Mouse (Mus musculus) embryonic fibroblast, embryonic 13.5 days (primary cell): ENCODE results near the gene Gpkow. TPM values are rescaled to one million over a fixed set of nuclear protein-coding genes. Genes with fewer than 3 reads are reported as not detected.

ENCODE experiments used
- H3K27ac ChIP-seq: 2 replicates; pipeline ENCODE4 v1.5.1; 2012; ENCODE audit warnings: low read length, control low read depth, inconsistent platforms; ENCODE audit not compliant: insufficient read depth
- H3K4me1 ChIP-seq: 2 replicates; pipeline ENCODE4 v1.6.1; 2011; ENCODE audit warnings: low read length; ENCODE audit not compliant: control insufficient read depth, insufficient read depth
- H3K4me3 ChIP-seq: 2 replicates; pipeline ENCODE4 v1.5.1; 2011; ENCODE audit warnings: mild to moderate bottlenecking, control low read depth, low read length; ENCODE audit not compliant: insufficient read depth
- CTCF ChIP-seq: IDR thresholded peaks from 2 replicates; pipeline ENCODE4 v1.5.1; 2011; ENCODE audit warnings: mild to moderate bottlenecking, control low read depth, low read length, moderate library complexity, borderline replicate concordance; ENCODE audit not compliant: insufficient read depth
- POLR2A ChIP-seq: IDR thresholded peaks from 2 replicates; pipeline ENCODE4 v1.6.1; 2011; ENCODE audit warnings: low read depth, mild to moderate bottlenecking, control low read depth, low read length, moderate library complexity
- polyA plus RNA-seq: library from polyadenylated mRNA; stranded (reverse); fragments of >200 nt; gene quantifications from 2 replicates; pipeline ENCODE4 v1.2.4, GENCODE M21; 2011; ENCODE audit warnings: low read depth; ENCODE audit not compliant: missing spikeins, insufficient read length

Gpkow gene
- polyA plus RNA-seq, 1 experiment, result 26.0 TPM

DNA sequence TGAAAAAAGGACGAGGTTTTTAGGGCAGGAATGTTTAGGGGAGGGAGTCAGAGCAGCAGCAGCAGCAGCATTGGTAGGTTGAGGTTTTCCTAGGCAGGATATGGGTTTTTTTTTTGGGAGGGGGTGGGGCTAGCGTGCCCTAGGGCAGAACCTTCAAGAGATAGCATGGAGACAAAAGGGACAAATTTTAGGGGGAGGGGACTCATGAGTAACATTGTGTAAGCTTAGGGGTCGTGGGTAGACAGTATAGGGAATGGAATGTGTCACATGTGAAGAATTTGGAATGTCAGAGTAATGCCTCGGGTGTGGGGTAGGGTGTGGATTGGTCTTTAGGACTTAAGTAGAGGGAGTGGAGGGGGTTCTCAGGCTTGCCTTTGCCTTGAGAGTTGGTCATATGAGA lies 25.8 kb downstream of the Gpkow start:
- TF ChIP-seq CTCF (no peak), POLR2A (no peak)
- no peak overlapping the region for H3K27ac ChIP-seq
- H3K4me3 ChIP-seq, result peak overlapping the region; percentile 56
- H3K4me1 ChIP-seq, result peaks cover 2% of the 10 kb centered on the region; the same call in 1 of the 2 replicates

DNA sequence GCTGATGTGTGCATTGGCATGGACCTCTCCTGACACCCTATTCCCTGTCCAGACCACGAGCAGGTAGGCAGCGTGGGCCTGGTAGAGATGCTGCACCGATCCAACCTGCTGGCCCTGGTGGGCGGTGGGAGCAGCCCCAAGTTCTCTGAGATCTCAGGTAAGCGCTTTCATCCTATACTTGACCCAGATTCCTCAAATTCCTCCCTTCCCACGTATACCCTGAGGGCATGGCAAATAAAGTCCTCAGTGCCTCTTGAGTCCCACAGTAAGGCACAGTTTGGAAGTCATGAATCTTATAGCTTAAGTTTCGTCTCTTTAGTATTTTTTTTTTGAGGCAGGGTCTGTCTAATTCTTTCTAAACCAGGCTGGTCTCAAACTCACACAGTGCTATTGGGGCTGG lies 27.2 kb downstream of the Gpkow start:
- TF ChIP-seq CTCF (no peak), POLR2A (no peak)
- no peak overlapping the region for H3K4me3 ChIP-seq
- H3K4me1 ChIP-seq, result peaks cover 3% of the 10 kb centered on the region; the same call in 1 of the 2 replicates
- no peak overlapping the region for H3K27ac ChIP-seq

DNA sequence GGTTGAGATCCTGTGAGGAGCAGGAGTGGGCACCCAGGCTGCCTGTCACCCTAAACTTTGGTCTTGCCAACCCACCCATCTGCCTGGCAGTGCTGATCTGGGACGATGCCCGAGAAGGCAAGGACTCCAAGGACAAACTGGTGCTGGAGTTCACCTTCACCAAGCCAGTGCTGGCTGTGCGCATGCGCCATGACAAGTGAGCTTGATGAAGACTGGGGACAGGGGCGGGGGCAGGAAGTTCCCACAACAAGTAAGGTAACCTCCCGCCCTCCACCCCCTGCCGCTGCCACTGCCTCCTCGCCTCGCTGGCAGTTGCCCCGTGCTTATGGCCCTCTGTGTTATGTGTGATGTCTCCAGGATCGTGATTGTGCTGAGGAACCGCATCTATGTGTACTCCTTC lies 28.9 kb downstream of the Gpkow start:
- no peak overlapping the region for H3K4me3 ChIP-seq
- no peak for TF ChIP-seq POLR2A
- TF ChIP-seq CTCF, result no peak
- H3K27ac ChIP-seq, result no peak overlapping the region
- H3K4me1 ChIP-seq, result peaks cover 3% of the 10 kb centered on the region; the same call in 1 of the 2 replicates

DNA sequence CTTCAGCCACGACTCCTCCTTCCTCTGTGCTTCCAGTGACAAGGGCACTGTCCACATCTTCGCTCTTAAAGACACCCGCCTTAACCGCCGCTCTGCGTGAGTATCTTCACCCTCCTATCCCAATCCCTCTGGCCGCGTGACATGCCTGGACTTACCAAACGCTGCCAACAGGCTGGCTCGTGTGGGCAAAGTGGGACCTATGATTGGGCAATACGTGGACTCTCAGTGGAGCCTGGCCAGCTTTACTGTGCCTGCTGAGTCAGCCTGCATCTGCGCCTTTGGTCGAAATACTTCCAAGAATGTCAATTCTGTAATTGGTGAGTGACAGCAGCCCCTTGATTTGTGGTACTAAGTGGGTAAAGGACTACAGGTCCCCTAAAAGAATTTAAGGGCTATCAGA lies 30.2 kb downstream of the Gpkow start:
- no peak overlapping the region for H3K27ac ChIP-seq
- H3K4me3 ChIP-seq, result no peak overlapping the region
- H3K4me1 ChIP-seq, result peaks cover 3% of the 10 kb centered on the region; the same call in 1 of the 2 replicates
- no peak for TF ChIP-seq CTCF

DNA sequence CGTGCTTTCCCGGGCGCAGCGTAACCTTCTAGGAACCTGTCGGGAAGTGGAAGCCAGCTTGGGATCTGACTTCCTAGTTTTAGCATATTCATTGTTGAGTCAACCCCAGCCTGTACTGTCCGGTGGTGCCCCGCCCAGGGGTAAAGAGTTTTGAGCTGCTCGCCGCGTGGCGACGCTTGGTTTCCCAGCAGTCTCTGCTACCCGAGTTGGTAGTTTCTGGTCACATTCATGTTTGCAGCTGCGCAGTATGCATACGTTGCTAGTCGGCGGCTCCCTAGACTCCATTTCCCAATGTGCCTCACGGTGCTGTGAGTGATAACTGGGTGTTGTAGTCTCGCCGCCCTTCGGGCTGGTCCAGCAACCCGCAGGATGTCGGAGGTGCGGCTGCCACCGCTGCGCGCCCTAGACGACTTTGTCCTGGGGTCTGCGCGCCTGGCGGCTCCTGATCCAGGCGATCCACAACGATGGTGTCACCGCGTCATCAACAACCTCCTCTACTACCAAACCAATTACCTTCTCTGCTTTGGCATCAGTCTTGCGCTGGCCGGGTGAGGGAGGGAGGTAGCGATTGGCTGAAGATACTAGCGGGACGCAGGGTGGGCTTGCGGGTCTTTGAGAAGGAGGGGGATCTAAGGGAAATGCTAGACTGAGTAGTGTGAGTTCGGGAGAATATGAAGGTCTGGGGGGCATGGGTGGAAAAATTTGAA lies 31.4 kb downstream of the Gpkow start, which contains the start of gene Praf2:
Praf2 (plus strand) TSS at position 225 of the 707 bp plus-strand sequence.
- Histone ChIP-seq H3K4me3 (peak within 1 kb of the TSS; percentile 64), H3K27ac (peak within 1 kb of the TSS; percentile 70), H3K4me1 (peaks cover 3% of the 10 kb centered on the region; the same call in 1 of the 2 replicates)
- TF ChIP-seq CTCF, result no peak
- TF ChIP-seq POLR2A, result peak; percentile 71

DNA sequence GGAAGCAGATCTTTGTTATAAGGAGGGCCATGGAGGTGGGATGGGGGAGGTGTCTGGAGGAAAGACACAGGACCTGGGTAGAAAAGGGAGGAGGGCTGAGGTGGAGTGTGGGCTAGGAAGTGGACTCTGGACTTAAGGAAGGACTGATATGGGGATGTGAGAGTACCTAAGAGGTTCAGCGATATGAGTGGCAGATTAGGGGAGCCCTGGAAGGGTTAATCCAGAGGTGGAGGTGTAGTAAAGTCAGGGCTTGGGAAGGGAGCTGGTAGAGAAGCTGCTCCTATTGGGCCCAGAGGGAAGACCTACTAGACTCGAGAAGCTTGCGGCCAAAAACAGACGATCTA lies 32.0 kb downstream of the Gpkow start:
- Histone ChIP-seq H3K4me1 (peaks cover 3% of the 10 kb centered on the region; the same call in 1 of the 2 replicates), H3K27ac (peak overlapping the region; percentile 34; the same call in 1 of the 2 replicates), H3K4me3 (peak overlapping the region; percentile 64)
- no peak for TF ChIP-seq POLR2A
- TF ChIP-seq CTCF, result no peak

DNA sequence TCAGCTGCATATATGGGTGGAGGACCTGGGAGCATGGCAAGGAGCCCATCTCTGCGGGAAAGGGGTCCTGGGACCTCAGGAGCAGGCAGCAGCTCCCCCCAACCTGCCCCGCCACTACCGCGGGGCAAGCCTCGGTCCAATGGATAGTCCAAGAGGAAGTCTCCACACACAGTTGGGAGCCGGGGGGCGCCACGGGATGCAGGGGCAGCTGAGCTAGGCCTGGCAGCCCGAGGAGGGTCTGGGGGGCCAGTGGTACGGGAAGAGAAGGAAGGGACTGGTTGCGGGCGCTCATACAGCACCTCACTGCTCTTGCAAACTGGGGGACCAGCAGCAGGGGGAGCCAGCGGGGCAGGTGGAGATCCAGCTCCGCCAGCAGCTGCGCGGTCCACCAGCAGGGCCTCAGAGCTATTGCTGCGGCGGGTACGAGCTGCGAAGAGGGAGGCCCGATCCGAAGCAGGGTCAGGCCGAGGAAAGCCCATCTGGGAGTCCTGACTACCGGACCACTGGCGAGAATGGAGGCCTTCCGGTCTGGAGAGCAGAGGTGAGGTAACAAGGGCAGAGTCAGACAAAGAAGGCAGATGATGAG lies 36.7 kb downstream of the Gpkow start:
- TF ChIP-seq CTCF, result no peak
- TF ChIP-seq POLR2A, result no peak

DNA sequence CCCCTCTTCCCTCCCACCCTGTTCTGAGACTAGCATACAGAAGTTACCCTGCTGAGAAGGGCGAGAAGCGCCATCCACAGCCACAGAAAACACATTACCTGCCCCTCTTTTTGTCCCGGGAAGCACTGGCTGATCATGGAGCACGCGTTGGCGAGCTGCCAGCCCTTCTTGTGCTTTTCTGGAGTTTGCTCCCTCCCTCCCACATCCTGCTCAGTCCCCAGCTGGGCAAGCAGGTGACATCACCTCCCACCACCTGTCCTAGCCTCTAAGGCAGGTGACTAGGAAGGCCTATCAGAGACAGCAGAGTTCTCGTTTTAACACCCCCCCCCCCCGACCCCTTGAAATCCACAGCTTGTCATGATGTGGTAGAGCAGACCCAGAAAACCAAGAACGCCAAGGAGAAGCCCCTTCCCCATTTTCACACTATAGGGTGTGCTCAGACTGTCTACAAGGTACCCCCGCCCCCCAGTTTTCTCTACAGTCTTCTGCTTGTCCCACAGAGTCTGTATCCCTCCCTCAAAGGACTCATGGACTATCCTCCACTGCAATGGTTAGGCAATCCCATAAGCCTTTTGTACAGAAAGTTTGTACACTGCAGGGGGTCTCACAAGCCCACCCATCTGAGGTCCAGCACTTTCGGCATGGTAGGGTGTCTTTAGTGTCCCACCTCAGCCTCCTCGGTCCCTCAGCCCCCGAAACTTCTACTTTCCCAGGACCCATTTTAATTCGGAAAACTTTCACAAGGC lies 42.6 kb downstream of the Gpkow start:
- Histone ChIP-seq H3K4me1 (peaks cover 5% of the 10 kb centered on the region; the same call in 1 of the 2 replicates), H3K27ac (peak overlapping the region; percentile 24; the same call in 1 of the 2 replicates), H3K4me3 (no peak overlapping the region)
- TF ChIP-seq POLR2A (no peak), CTCF (no peak)

More for the DNA sequence above, 36.7 kb downstream of the Gpkow start:
- Histone ChIP-seq H3K27ac (no peak overlapping the region), H3K4me3 (no peak overlapping the region), H3K4me1 (no peaks in the 10 kb centered on the region)

DNA sequence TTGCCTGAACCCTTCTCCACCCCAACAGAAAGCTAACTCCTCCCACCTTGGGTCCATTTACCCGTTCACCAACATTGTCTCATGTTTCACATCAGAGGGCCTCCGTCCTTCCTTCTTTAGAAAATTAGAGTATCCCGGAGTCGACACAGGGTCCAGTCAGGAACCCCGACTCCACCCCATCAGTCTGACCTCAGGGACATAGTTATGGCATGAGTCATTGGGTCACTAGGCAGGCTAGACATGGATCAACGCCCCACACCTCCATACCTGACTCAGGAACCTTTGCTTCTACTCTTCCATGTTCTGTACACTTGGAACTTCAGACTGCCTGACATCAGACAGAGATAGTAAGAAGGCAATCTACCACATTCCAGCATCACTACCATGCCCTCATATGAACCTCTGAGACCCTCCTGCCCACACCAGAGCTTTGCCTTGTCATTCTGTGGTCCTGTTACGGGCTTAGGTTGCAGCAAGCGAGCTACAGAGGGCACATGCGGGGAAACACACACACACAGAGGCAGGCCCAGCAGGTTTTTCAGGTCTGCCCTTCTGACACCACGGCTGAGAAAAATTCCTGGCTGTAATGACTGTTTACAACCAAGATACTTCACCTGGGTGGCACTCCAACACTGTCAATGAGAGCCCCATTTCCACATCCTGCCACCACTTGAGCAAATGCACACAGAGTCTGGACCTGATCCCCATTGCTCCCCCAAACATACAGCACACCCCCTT lies 43.3 kb downstream of the Gpkow start:
- peaks cover 5% of the 10 kb centered on the region; the same call in 1 of the 2 replicates for H3K4me1 ChIP-seq
- 0 out of 2 replicates have a peak overlapping the region, but pooled peaks have one; percentile 24 for H3K27ac ChIP-seq
- H3K4me3 ChIP-seq, result no peak overlapping the region
- TF ChIP-seq CTCF (no peak), POLR2A (no peak)

DNA sequence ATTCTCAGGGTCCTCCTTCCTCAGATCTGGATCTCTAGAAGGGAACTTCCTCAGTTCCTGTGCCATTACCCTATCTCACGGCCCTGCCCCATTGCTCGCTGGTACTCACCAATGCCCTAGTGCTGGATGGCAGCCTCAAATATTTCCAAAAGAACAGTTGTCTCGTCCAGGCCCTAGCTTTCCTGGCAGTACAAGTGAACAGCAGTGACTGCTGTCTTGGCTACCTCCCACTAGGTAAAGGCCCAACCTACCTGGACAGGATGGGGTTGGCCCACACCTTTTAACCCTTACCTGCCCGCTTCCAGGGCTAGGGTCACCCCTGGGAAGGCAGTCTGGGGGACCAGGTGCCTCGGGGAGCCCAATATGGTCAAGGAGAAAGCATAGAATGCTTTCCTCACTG lies 44.2 kb downstream of the Gpkow start:
- no peak for TF ChIP-seq POLR2A
- no peak for TF ChIP-seq CTCF
- Histone ChIP-seq H3K4me1 (peaks cover 5% of the 10 kb centered on the region; the same call in 1 of the 2 replicates), H3K27ac (no peak overlapping the region), H3K4me3 (no peak overlapping the region)
